Mouse (Mus musculus): ENCODE results near the gene Mef2d. TPM values are rescaled to one million over a fixed set of nuclear protein-coding genes. Genes with fewer than 3 reads are reported as not detected.

Gene Mef2d
- polyA plus RNA-seq, 1 experiment from 2014 or later = 21.8 TPM

- Histone ChIP-seq H3K4me1 (ENCODE audit: control insufficient read depth, insufficient read depth, low read length) (peaks cover 32% of the 10 kb centered on the region), H3K36me3 (ENCODE audit: control insufficient read depth, insufficient read depth, low read length) (peaks cover 15% of the 10 kb centered on the region), H3K9me3 (ENCODE audit: control insufficient read depth, low read length) (no peaks in the 10 kb centered on the region), H3K4me2 (replicated peaks; ENCODE audit: low read depth, low read length) (no peak overlapping the region), H3K4me3 (ENCODE audit: low read length) (no peak overlapping the region), H3K27ac (ENCODE audit: low read depth, low read length) (no peak overlapping the region), H3K9ac (ENCODE audit: low read depth, low read length) (no peak overlapping the region), H3K27me3 (ENCODE audit: control insufficient read depth, insufficient read depth, low read length) (no peaks in the 10 kb centered on the region)
- 81% methylated on average over 3 of the region's 3 CpGs for WGBS
- no peak for ATAC-seq (ENCODE audit: low FRiP score, low TSS enrichment)
Measured at GRCm38 (mm10) chr3:88152056-88152455, 9.9 kb downstream of the Mef2d start.

DNA sequence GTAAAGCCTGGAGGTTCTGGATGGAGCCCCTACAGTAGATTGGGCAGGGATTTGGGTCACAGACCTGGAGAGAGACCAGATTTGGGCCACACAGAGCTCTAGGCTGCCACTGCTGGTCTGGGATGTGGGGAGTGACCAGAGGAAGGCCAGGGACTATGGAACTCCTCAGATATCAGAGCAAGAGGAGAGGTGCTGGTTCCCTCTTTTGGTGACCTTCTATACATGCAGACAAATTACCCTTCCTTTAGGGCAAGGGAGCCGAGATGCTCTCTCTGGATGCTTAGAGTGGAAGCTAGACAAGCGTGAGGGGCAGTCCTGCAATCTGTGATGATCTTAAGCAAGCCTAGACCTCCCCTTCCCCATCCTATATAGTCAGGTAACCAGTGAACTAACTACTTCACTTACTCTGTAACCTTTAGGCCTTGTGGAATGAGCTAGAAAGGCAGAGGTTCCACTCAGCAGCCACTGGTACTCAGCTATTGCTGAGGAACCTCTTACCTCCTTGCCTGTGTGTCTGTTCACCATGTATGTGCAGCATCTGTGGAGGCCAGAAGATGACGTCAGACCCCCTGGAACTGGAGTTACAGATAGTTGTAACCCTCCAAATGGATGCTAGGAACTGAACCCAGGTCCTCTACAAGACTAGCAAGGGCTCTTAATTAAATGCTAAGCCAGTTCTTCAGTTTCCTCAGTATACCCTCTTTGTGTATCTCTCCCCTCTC, 11.3 kb downstream of the Mef2d start:
- Histone ChIP-seq H3K4me1 (ENCODE audit: control insufficient read depth, insufficient read depth, low read length) (peaks cover 38% of the 10 kb centered on the region), H3K9me3 (ENCODE audit: control insufficient read depth, low read length) (no peaks in the 10 kb centered on the region), H3K36me3 (ENCODE audit: control insufficient read depth, insufficient read depth, low read length) (peaks cover 22% of the 10 kb centered on the region), H3K9ac (ENCODE audit: low read depth, low read length) (no peak overlapping the region), H3K4me3 (ENCODE audit: low read length) (no peak overlapping the region), H3K4me2 (replicated peaks; ENCODE audit: low read depth, low read length) (no peak overlapping the region), H3K27ac (ENCODE audit: low read depth, low read length) (no peak overlapping the region), H3K27me3 (ENCODE audit: control insufficient read depth, insufficient read depth, low read length) (no peaks in the 10 kb centered on the region)
- 80% methylated on average over 3 of the region's 3 CpGs for WGBS
- ATAC-seq (ENCODE audit: low FRiP score, low TSS enrichment) = no peak

- Histone ChIP-seq H3K4me1 (ENCODE audit: control insufficient read depth, insufficient read depth, low read length) (peaks cover 31% of the 10 kb centered on the region), H3K9me3 (ENCODE audit: control insufficient read depth, low read length) (no peaks in the 10 kb centered on the region), H3K4me3 (ENCODE audit: low read length) (no peak overlapping the region), H3K27ac (ENCODE audit: low read depth, low read length) (no peak overlapping the region), H3K4me2 (replicated peaks; ENCODE audit: low read depth, low read length) (no peak overlapping the region), H3K9ac (ENCODE audit: low read depth, low read length) (no peak overlapping the region), H3K36me3 (ENCODE audit: control insufficient read depth, insufficient read depth, low read length) (peaks cover 30% of the 10 kb centered on the region), H3K27me3 (ENCODE audit: control insufficient read depth, insufficient read depth, low read length) (no peaks in the 10 kb centered on the region)
- 66% methylated on average over 2 of the region's 2 CpGs for WGBS
- ATAC-seq (ENCODE audit: low FRiP score, low TSS enrichment) = no peak
Measured at GRCm38 (mm10) chr3:88154236-88154635, 12.1 kb downstream of the Mef2d start.

DNA sequence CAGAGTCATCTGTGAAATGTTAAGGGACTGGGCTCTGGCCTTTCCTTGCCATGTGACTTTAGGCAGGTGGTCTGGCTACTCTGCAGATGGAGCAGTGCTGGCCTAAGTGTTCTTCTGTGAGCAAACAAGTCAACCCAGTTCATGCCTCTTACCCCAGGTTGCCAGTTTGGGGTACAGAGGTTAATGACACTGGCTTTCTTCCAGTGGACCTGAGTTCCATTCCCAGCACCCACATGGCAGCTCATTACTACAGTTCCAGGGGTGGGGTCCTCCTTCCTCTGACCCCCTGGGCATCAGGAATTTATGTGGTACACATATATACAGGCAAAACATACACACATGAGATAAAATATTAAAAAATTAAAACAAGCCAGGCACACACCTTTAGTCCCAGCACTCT, 14.6 kb downstream of the Mef2d start:
- H3K27me3 ChIP-seq (ENCODE audit: control insufficient read depth, insufficient read depth, low read length) = no peaks in the 10 kb centered on the region
- H3K36me3 ChIP-seq (ENCODE audit: control insufficient read depth, insufficient read depth, low read length) = peaks cover 55% of the 10 kb centered on the region
- no peak overlapping the region for H3K4me2 ChIP-seq (replicated peaks; ENCODE audit: low read depth, low read length)
- H3K4me1 ChIP-seq (ENCODE audit: control insufficient read depth, insufficient read depth, low read length) = peaks cover 6% of the 10 kb centered on the region; the same call in 1 of the 2 replicates
- H3K9ac ChIP-seq (ENCODE audit: low read depth, low read length) = no peak overlapping the region
- no peaks in the 10 kb centered on the region for H3K9me3 ChIP-seq (ENCODE audit: control insufficient read depth, low read length)
- no peak for ATAC-seq (ENCODE audit: low FRiP score, low TSS enrichment)
- H3K27ac ChIP-seq (ENCODE audit: low read depth, low read length) = no peak overlapping the region
- H3K4me3 ChIP-seq (ENCODE audit: low read length) = no peak overlapping the region

- Histone ChIP-seq H3K4me3 (ENCODE audit: low read length) (no peak overlapping the region), H3K27ac (ENCODE audit: low read depth, low read length) (no peak overlapping the region), H3K4me2 (replicated peaks; ENCODE audit: low read depth, low read length) (no peak overlapping the region), H3K36me3 (ENCODE audit: control insufficient read depth, insufficient read depth, low read length) (peaks cover 67% of the 10 kb centered on the region), H3K9ac (ENCODE audit: low read depth, low read length) (no peak overlapping the region), H3K4me1 (ENCODE audit: control insufficient read depth, insufficient read depth, low read length) (peaks cover 6% of the 10 kb centered on the region; the same call in 1 of the 2 replicates), H3K9me3 (ENCODE audit: control insufficient read depth, low read length) (no peaks in the 10 kb centered on the region), H3K27me3 (ENCODE audit: control insufficient read depth, insufficient read depth, low read length) (no peaks in the 10 kb centered on the region)
- WGBS = 20% methylated on average over 23 of the region's 23 CpGs
- ATAC-seq (ENCODE audit: low FRiP score, low TSS enrichment) = peak; percentile 76
Measured at GRCm38 (mm10) chr3:88157771-88158597, 15.8 kb downstream of the Mef2d start.

DNA sequence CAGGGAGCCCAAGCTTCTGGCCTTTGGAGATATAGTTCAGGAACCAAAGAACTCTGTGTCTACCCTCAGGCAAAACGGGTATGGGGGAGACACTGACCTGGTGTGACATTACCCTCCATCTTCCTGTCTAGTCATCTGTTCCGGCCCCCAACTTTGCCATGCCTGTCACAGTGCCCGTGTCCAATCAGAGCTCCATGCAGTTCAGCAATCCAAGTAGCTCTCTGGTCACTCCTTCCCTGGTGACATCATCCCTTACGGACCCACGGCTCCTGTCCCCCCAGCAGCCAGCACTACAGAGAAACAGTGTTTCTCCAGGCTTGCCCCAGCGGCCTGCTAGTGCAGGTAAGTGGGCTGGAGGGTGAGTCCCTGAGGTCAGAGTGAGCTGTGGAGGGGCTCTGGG, 16.8 kb downstream of the Mef2d start:
- WGBS = 86% methylated on average over 6 of the region's 6 CpGs
- H3K9me3 ChIP-seq (ENCODE audit: control insufficient read depth, low read length) = no peaks in the 10 kb centered on the region
- peaks cover 76% of the 10 kb centered on the region for H3K36me3 ChIP-seq (ENCODE audit: control insufficient read depth, insufficient read depth, low read length)
- no peak overlapping the region for H3K9ac ChIP-seq (ENCODE audit: low read depth, low read length)
- H3K4me3 ChIP-seq (ENCODE audit: low read length) = no peak overlapping the region
- H3K27ac ChIP-seq (ENCODE audit: low read depth, low read length) = no peak overlapping the region
- ATAC-seq (ENCODE audit: low FRiP score, low TSS enrichment) = no peak
- H3K4me2 ChIP-seq (replicated peaks; ENCODE audit: low read depth, low read length) = no peak overlapping the region
- H3K4me1 ChIP-seq (ENCODE audit: control insufficient read depth, insufficient read depth, low read length) = peaks cover 6% of the 10 kb centered on the region; the same call in 1 of the 2 replicates
- no peaks in the 10 kb centered on the region for H3K27me3 ChIP-seq (ENCODE audit: control insufficient read depth, insufficient read depth, low read length)

DNA sequence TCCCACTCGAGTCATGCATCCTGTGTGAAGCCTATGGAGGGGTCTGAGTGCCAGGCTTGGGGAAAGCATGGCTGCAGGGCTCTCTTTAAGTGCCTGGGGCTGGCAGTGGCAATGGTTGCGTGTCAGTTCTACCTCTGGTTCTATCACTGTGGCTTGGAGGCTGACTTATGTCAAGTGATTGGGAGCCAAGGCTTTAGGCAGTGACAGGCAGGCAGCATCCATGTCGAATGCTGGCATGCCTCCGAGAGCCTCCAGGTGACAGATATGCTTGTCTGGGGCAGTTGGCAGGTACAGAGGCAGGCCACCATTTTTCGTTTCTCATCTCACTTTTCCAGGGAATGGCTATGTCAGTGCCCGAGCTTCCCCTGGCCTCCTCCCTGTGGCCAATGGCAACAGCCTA, 18.7 kb downstream of the Mef2d start:
- Histone ChIP-seq H3K9me3 (ENCODE audit: control insufficient read depth, low read length) (no peaks in the 10 kb centered on the region), H3K27me3 (ENCODE audit: control insufficient read depth, insufficient read depth, low read length) (no peaks in the 10 kb centered on the region), H3K4me1 (ENCODE audit: control insufficient read depth, insufficient read depth, low read length) (peaks cover 6% of the 10 kb centered on the region; the same call in 1 of the 2 replicates), H3K36me3 (ENCODE audit: control insufficient read depth, insufficient read depth, low read length) (peaks cover 89% of the 10 kb centered on the region), H3K4me3 (ENCODE audit: low read length) (no peak overlapping the region), H3K4me2 (replicated peaks; ENCODE audit: low read depth, low read length) (no peak overlapping the region), H3K9ac (ENCODE audit: low read depth, low read length) (no peak overlapping the region), H3K27ac (ENCODE audit: low read depth, low read length) (no peak overlapping the region)
- no peak for ATAC-seq (ENCODE audit: low FRiP score, low TSS enrichment)
- 89% methylated on average over 6 of the region's 6 CpGs for WGBS

DNA sequence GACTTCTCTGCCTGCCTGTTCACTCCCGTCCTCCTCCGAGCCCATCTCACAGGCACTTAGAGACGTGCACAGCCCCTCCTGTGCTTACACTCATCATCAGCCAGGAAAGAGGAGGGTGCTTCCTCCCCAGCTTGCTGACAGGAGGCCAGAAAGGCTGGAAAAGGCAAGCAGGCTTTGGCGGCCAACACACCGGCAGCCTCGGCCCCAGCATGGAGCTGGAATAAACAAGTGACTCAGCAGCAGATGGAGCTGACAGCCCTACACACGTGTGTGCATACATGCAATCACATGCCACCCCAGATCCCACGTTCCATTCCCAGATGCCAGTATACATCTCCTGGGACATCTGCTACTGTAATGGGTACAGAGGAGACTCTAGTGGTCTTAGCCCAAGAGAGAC, 20.1 kb downstream of the Mef2d start:
- WGBS = 83% methylated on average over 8 of the region's 8 CpGs
- H3K27ac ChIP-seq (ENCODE audit: low read depth, low read length) = no peak overlapping the region
- no peak for ATAC-seq (ENCODE audit: low FRiP score, low TSS enrichment)
- H3K4me2 ChIP-seq (replicated peaks; ENCODE audit: low read depth, low read length) = no peak overlapping the region
- H3K4me3 ChIP-seq (ENCODE audit: low read length) = no peak overlapping the region
- no peak overlapping the region for H3K9ac ChIP-seq (ENCODE audit: low read depth, low read length)
- H3K36me3 ChIP-seq (ENCODE audit: control insufficient read depth, insufficient read depth, low read length) = peaks cover 85% of the 10 kb centered on the region
- no peaks in the 10 kb centered on the region for H3K9me3 ChIP-seq (ENCODE audit: control insufficient read depth, low read length)
- H3K4me1 ChIP-seq (ENCODE audit: control insufficient read depth, insufficient read depth, low read length) = peaks cover 5% of the 10 kb centered on the region; the same call in 1 of the 2 replicates
- H3K27me3 ChIP-seq (ENCODE audit: control insufficient read depth, insufficient read depth, low read length) = no peaks in the 10 kb centered on the region

GRCm38 (mm10) chr3:88162811-88163210, 20.6 kb downstream of the Mef2d start:
- peaks cover 90% of the 10 kb centered on the region for H3K36me3 ChIP-seq (ENCODE audit: control insufficient read depth, insufficient read depth, low read length)
- H3K9me3 ChIP-seq (ENCODE audit: control insufficient read depth, low read length) = no peaks in the 10 kb centered on the region
- no peak for ATAC-seq (ENCODE audit: low FRiP score, low TSS enrichment)
- 81% methylated on average over 4 of the region's 4 CpGs for WGBS
- no peak overlapping the region for H3K9ac ChIP-seq (ENCODE audit: low read depth, low read length)
- H3K27ac ChIP-seq (ENCODE audit: low read depth, low read length) = no peak overlapping the region
- H3K4me1 ChIP-seq (ENCODE audit: control insufficient read depth, insufficient read depth, low read length) = no peaks in the 10 kb centered on the region
- H3K4me2 ChIP-seq (replicated peaks; ENCODE audit: low read depth, low read length) = no peak overlapping the region
- no peak overlapping the region for H3K4me3 ChIP-seq (ENCODE audit: low read length)
- H3K27me3 ChIP-seq (ENCODE audit: control insufficient read depth, insufficient read depth, low read length) = no peaks in the 10 kb centered on the region
